Mouse (Mus musculus): ENCODE measurements at regions not wholly inside any gene's neighbourhood (a gene's known extent, or its start where the extent isn't known, plus 50 kb on each side); places are given as distances from the start of the nearest gene placed in this dataset.

DNA sequence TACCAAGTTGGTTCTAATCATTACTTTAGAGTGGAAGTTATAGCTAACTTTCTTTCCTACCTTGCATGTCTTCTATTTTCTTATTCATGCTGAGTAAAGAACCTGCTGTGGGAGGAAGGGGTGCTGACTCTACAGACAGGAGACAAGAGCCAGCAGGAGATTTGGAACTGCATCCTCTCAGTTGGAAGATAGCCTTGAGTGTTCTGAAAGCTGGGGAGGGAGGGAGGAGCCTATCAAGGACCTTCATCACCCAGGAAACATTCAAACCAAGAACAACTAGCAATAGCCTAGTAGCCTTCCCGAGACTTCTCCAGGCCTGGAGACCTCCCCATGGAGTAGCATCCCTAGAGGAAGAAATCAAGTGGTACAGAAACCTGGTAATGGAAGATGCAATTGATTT is 146.1 kb upstream of the Zfp648 start:
- TF ChIP-seq CTCF (IDR thresholded peaks at IDR 0.05) = no peak
- TF ChIP-seq EP300 (IDR thresholded peaks at IDR 0.05) = no peak

Measured in lung, postnatal 0 days (tissue).